Mouse (Mus musculus) CH12.LX (cell line): Measurements from ENCODE around the gene Bicdl2. TPM values are rescaled to one million over a fixed set of nuclear protein-coding genes. Genes with fewer than 3 reads are reported as not detected.

Source experiments
- DNase-seq: peaks from one replicate; pipeline ENCODE4 v3.0.0-alpha.2; 2013; ENCODE audit errors: extremely low read depth
- H3K27ac ChIP-seq: 2 replicates; pipeline ENCODE4 v1.5.1; 2012; ENCODE audit warnings: low read depth, mild to moderate bottlenecking, control low read depth, moderate library complexity; ENCODE audit not compliant: insufficient read depth
- H3K27me3 ChIP-seq: replicated peaks from 2 replicates; pipeline ENCODE3; 2012; ENCODE audit warnings: inconsistent platforms
- H3K36me3 ChIP-seq, 2 experiments: replicated peaks in 1 of 2; 2 replicates each; pipeline versions ENCODE3 to v1.6.1; 2012; ENCODE audit warnings: inconsistent platforms in 1 of 2, low read length in 1 of 2, mild to moderate bottlenecking in 1 of 2, mixed read lengths in 1 of 2, moderate library complexity in 1 of 2; ENCODE audit not compliant: control insufficient read depth in 1 of 2, insufficient read depth in 1 of 2
- H3K4me1 ChIP-seq, 2 experiments: 2 replicates each; pipeline ENCODE4 v1.6.1; 2012; ENCODE audit warnings: inconsistent platforms in 1 of 2, moderate library complexity in 1 of 2; ENCODE audit not compliant: insufficient read depth in 2 of 2, control insufficient read depth in 1 of 2
- H3K4me2 ChIP-seq: 2 replicates; pipeline ENCODE4 v1.6.1; 2012; ENCODE audit warnings: low read depth, mild to moderate bottlenecking, control low read depth; ENCODE audit not compliant: poor library complexity, insufficient read depth, severe bottlenecking
- H3K4me3 ChIP-seq, 3 experiments: fragments of 150-350 bp in 1 of 3; sonication (generic) in 1 of 3; replicated peaks in 1 of 3; 2 replicates each; pipeline versions ENCODE3 to v1.5.1; 2011 to 2012; ENCODE audit warnings: low read depth in 2 of 3, low read length in 2 of 3, mild to moderate bottlenecking in 2 of 3, moderate library complexity in 2 of 3, control low read depth in 1 of 3, improper control_type of control experiment in 1 of 3, inconsistent platforms in 1 of 3, mixed read lengths in 1 of 3; ENCODE audit not compliant: poor library complexity in 1 of 3
- H3K79me2 ChIP-seq: replicated peaks from 2 replicates; pipeline ENCODE4 v1.6.1; 2012; ENCODE audit warnings: mild to moderate bottlenecking, moderate library complexity; ENCODE audit not compliant: control insufficient read depth, poor library complexity, insufficient read depth, severe bottlenecking; ENCODE audit errors: extremely low read depth
- H3K9ac ChIP-seq: 2 replicates; pipeline ENCODE4 v1.6.1; 2012; ENCODE audit warnings: low read depth, mild to moderate bottlenecking, control low read depth, moderate library complexity; ENCODE audit not compliant: insufficient read depth
- H3K9me3 ChIP-seq: replicated peaks from 2 replicates; pipeline ENCODE3; 2012; ENCODE audit warnings: low read length, inconsistent platforms, mixed read lengths
- BHLHE40 ChIP-seq: IDR thresholded peaks from 2 replicates; pipeline ENCODE4 v1.6.1; 2011; ENCODE audit warnings: mild to moderate bottlenecking, low read depth, low read length, improper control_type of control experiment
- CTCF ChIP-seq, 2 experiments: IDR thresholded peaks in 1 of 2; conservative IDR thresholded peaks in 1 of 2; 2 replicates each; pipeline ENCODE4 v1.5.1; 2011 to 2012; ENCODE audit warnings: low read depth in 2 of 2, low read length in 2 of 2, improper control_type of control experiment in 1 of 2, inconsistent platforms in 1 of 2, mild to moderate bottlenecking in 1 of 2, moderate library complexity in 1 of 2
- ELF1 ChIP-seq: IDR thresholded peaks from 2 replicates; pipeline ENCODE4 v1.6.1; 2014; ENCODE audit warnings: low read depth, mild to moderate bottlenecking, inconsistent platforms, low read length, improper control_type of control experiment
- EP300 ChIP-seq: IDR thresholded peaks from 2 replicates; pipeline ENCODE4 v1.6.1; 2011; ENCODE audit warnings: low read length, improper control_type of control experiment
- ETS1 ChIP-seq: conservative IDR thresholded peaks from 2 replicates; pipeline ENCODE4 v1.6.1; 2012; ENCODE audit warnings: low read depth, mild to moderate bottlenecking, inconsistent platforms, low read length, improper control_type of control experiment, moderate library complexity
- GABPA ChIP-seq: IDR thresholded peaks from 2 replicates; pipeline ENCODE4 v1.6.1; 2012; ENCODE audit warnings: low read depth, low read length, improper control_type of control experiment, inconsistent platforms; ENCODE audit not compliant: insufficient replicate concordance
- IRF4 ChIP-seq: IDR thresholded peaks from 2 replicates; pipeline ENCODE4 v1.6.1; 2014; ENCODE audit warnings: low read depth, mild to moderate bottlenecking, inconsistent platforms, low read length, improper control_type of control experiment
- KAT2A ChIP-seq: IDR thresholded peaks from 2 replicates; pipeline ENCODE4 v1.6.1; 2012; ENCODE audit warnings: low read length, improper control_type of control experiment, inconsistent platforms; ENCODE audit not compliant: insufficient replicate concordance
- MAZ ChIP-seq: IDR thresholded peaks from 2 replicates; pipeline ENCODE4 v1.6.1; 2012; ENCODE audit warnings: low read depth, mild to moderate bottlenecking, inconsistent platforms, low read length, improper control_type of control experiment, moderate library complexity
- MEF2A ChIP-seq: IDR thresholded peaks from 2 replicates; pipeline ENCODE4 v1.6.1; 2014; ENCODE audit warnings: low read depth, mild to moderate bottlenecking, inconsistent platforms, low read length, improper control_type of control experiment, borderline replicate concordance
- NELFE ChIP-seq: IDR thresholded peaks from 2 replicates; pipeline ENCODE4 v1.6.1; 2011; ENCODE audit warnings: low read depth, low read length, improper control_type of control experiment
- NRF1 ChIP-seq: IDR thresholded peaks from 2 replicates; pipeline ENCODE4 v1.6.1; 2014; ENCODE audit warnings: low read depth, mild to moderate bottlenecking, inconsistent platforms, low read length, improper control_type of control experiment, moderate library complexity
- PAX5 ChIP-seq: IDR thresholded peaks from 2 replicates; pipeline ENCODE4 v1.6.1; 2012; ENCODE audit warnings: low read length, inconsistent platforms, mixed read lengths
- POLR2A ChIP-seq: IDR thresholded peaks from 2 replicates; pipeline ENCODE4 v1.6.1; 2011; ENCODE audit warnings: low read depth, mild to moderate bottlenecking, improper control_type of control experiment, low read length
- POLR2AphosphoS2 ChIP-seq: IDR thresholded peaks from 2 replicates; pipeline ENCODE4 v1.6.1; 2011; ENCODE audit warnings: low read depth, low read length, improper control_type of control experiment
- RAD21 ChIP-seq: IDR thresholded peaks from 2 replicates; pipeline ENCODE4 v1.6.1; 2011; ENCODE audit warnings: low read depth, mild to moderate bottlenecking, low read length, improper control_type of control experiment, moderate library complexity
- RCOR1 ChIP-seq: conservative IDR thresholded peaks from 2 replicates; pipeline ENCODE4 v1.6.1; 2012; ENCODE audit warnings: low read depth, mild to moderate bottlenecking, inconsistent platforms, low read length, improper control_type of control experiment
- SIN3A ChIP-seq: IDR thresholded peaks from 2 replicates; pipeline ENCODE4 v1.6.1; 2012; ENCODE audit warnings: low read length, improper control_type of control experiment, inconsistent platforms
- SMC3 ChIP-seq: IDR thresholded peaks from 2 replicates; pipeline ENCODE4 v1.6.1; 2011; ENCODE audit warnings: low read depth, low read length, improper control_type of control experiment
- UBTF ChIP-seq: IDR thresholded peaks from 2 replicates; pipeline ENCODE4 v1.6.1; 2012; ENCODE audit warnings: low read depth, mild to moderate bottlenecking, inconsistent platforms, low read length, improper control_type of control experiment, moderate library complexity
- USF1 ChIP-seq: IDR thresholded peaks from 2 replicates; pipeline ENCODE4 v1.6.1; 2014; ENCODE audit warnings: low read depth, mild to moderate bottlenecking, inconsistent platforms, low read length, improper control_type of control experiment
- USF2 ChIP-seq: conservative IDR thresholded peaks from 2 replicates; pipeline ENCODE4 v1.6.1; 2011; ENCODE audit warnings: low read depth, low read length, improper control_type of control experiment
- ZC3H11A ChIP-seq: IDR thresholded peaks from 2 replicates; pipeline ENCODE4 v1.6.1; 2012; ENCODE audit warnings: low read depth, mild to moderate bottlenecking, inconsistent platforms, low read length, improper control_type of control experiment
- ZKSCAN1 ChIP-seq: IDR thresholded peaks from 2 replicates; pipeline ENCODE4 v1.6.1; 2012; ENCODE audit warnings: low read depth, inconsistent platforms, low read length, improper control_type of control experiment, borderline replicate concordance
- ZMIZ1 ChIP-seq: IDR thresholded peaks from 2 replicates; pipeline ENCODE4 v1.6.1; 2012; ENCODE audit warnings: low read depth, mild to moderate bottlenecking, inconsistent platforms, low read length, improper control_type of control experiment
- ZNF384 ChIP-seq: IDR thresholded peaks from 2 replicates; pipeline ENCODE4 v1.6.1; 2012; ENCODE audit warnings: low read depth, low read length, improper control_type of control experiment, inconsistent platforms
- dilution Hi-C: fragments of 300-500 bp; cut with MboI; formaldehyde crosslinking; loops from 2 replicates; pipeline ENCODE4 v1.14.3; 2020; ENCODE audit warnings: low sequenced_read_pairs; ENCODE audit not compliant: extremely low pct_unique_long_range_greater_than_20kb, extremely low pct_ligation_motif_present
- in situ Hi-C: fragments of 300-500 bp; cut with MboI; formaldehyde crosslinking; loops from 3 replicates; pipeline ENCODE4 v1.14.3; 2019; ENCODE audit warnings: low sequenced_read_pairs, low pct_ligation_motif_present, low pct_unique_long_range_greater_than_20kb, mixed read lengths
- polyA plus RNA-seq: library from polyadenylated mRNA; unstranded; fragments of >175 nt; gene quantifications from 2 replicates; pipeline ENCODE4 v1.2.1, GENCODE M21; 2012; ENCODE audit warnings: low read depth; ENCODE audit not compliant: insufficient read length
- total RNA-seq, 2 experiments: library from RNA; depleted of rRNA; stranded (reverse); fragments of 300-350 nt in 1 of 2; fragments of >200 nt in 1 of 2; gene quantifications; 2 replicates each; pipeline ENCODE4 v1.2.3; 2012 to 2014

The Bicdl2 gene
- total and polyA plus RNA-seq, 3 experiments, result not detected

DNA sequence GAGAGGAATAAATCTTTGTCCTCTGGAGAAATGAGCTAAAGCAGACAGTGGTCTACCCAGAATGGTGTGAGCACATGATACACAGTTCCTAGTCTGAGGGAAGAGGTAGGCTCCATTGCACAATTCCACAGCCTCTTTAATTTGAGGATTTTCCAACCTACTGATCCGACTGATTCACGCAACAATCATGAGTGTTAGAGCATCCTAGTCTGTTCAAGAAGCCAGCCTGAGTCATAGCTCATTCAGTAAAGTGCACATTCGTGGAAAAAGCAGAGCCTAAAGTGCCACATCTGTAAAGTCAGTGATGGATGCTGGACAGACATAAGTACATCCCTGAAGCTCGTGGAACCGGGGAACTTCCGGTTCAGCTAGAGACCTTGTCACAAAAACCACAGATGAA is 8.9 kb upstream of the Bicdl2 start:
- Histone ChIP-seq H3K79me2 (no peaks in the 10 kb centered on the region), H3K4me3 (no peak overlapping the region), H3K4me2 (no peak overlapping the region), H3K9ac (no peak overlapping the region), H3K27ac (no peak overlapping the region), H3K36me3 (no peaks in the 10 kb centered on the region), H3K27me3 (peaks cover 69% of the 10 kb centered on the region), H3K4me1 (peaks cover 0 to 6% of the 10 kb centered on the region in 2 experiments; a peak in 2 of 4 replicates), H3K9me3 (no peaks in the 10 kb centered on the region)
- TF ChIP-seq USF1, result no peak
- TF ChIP-seq IRF4, result no peak
- TF ChIP-seq USF2, result no peak
- no peak for TF ChIP-seq NELFE
- TF ChIP-seq PAX5, result no peak
- TF ChIP-seq RCOR1, result no peak
- TF ChIP-seq ETS1, result no peak
- TF ChIP-seq NRF1, result no peak
- TF ChIP-seq ZNF384, result no peak
- TF ChIP-seq MEF2A, result no peak
- TF ChIP-seq ELF1, result no peak
- TF ChIP-seq GABPA, result no peak
- no peak for TF ChIP-seq POLR2A
- TF ChIP-seq CTCF (conservative IDR thresholded peaks at IDR 0.05 in 1 of 2, IDR thresholded peaks at IDR 0.05 in 1 of 2; ENCODE audit: low read depth in 2 of 2, low read length in 2 of 2), result no peak
- TF ChIP-seq ZKSCAN1, result no peak
- TF ChIP-seq SIN3A, result no peak
- no peak for TF ChIP-seq POLR2AphosphoS2
- no peak for TF ChIP-seq MAZ
- no peak for TF ChIP-seq KAT2A
- in situ Hi-C loops (no loop called here), dilution Hi-C loops (no loop called here)
- no peak for DNase-seq

GRCm38 (mm10) chr17:23653324-23653723 is 7.0 kb upstream of the Bicdl2 start:
- dilution Hi-C loops, result no loop called here
- DNase-seq, result no peak

More at GRCm38 (mm10) chr17:23653324-23653723, 7.0 kb upstream of the Bicdl2 start:
- no peaks in the 10 kb centered on the region for H3K36me3 ChIP-seq
- peaks cover 0 to 6% of the 10 kb centered on the region in 2 experiments; a peak in 2 of 4 replicates for H3K4me1 ChIP-seq
- no peak overlapping the region for H3K4me2 ChIP-seq
- no peak overlapping the region for H3K27ac ChIP-seq
- no peak overlapping the region for H3K4me3 ChIP-seq
- TF ChIP-seq SMC3, result peak; percentile 12; the same call in 1 of the 2 replicates
- no peak for TF ChIP-seq ZC3H11A
- TF ChIP-seq ZNF384, result peak; percentile 38; the same call in 1 of the 2 replicates
- TF ChIP-seq MEF2A, result no peak
- TF ChIP-seq UBTF, result no peak
- peak; percentile 19 for TF ChIP-seq RAD21
- no peak for TF ChIP-seq ELF1
- no peak for TF ChIP-seq NRF1
- no peak for TF ChIP-seq BHLHE40
- no peak for TF ChIP-seq EP300
- TF ChIP-seq POLR2AphosphoS2, result no peak
- TF ChIP-seq ZMIZ1, result no peak
- TF ChIP-seq ZKSCAN1, result no peak
- peak in 1 of 2 experiments; percentile 40; a peak in 2 of 4 replicates for TF ChIP-seq CTCF (conservative IDR thresholded peaks at IDR 0.05 in 1 of 2, IDR thresholded peaks at IDR 0.05 in 1 of 2; ENCODE audit: low read depth in 2 of 2, low read length in 2 of 2)
- no peak for TF ChIP-seq MAZ
- TF ChIP-seq USF2, result no peak
- in situ Hi-C loops, result no loop called here
- H3K9me3 ChIP-seq, result peaks cover under 1% of the 10 kb centered on the region
- no peaks in the 10 kb centered on the region for H3K79me2 ChIP-seq
- no peak overlapping the region for H3K9ac ChIP-seq
- H3K27me3 ChIP-seq, result peaks cover 68% of the 10 kb centered on the region
